Mouse (Mus musculus): ENCODE results near the gene Klhl29.

Gene Klhl29

GRCm38 (mm10) chr12:5222439-5223202 is 152.9 kb downstream of the Klhl29 start:
- DNase-seq (ENCODE audit: low spot score in 2 of 2), result no peak

- DNase-seq (ENCODE audit: low spot score in 2 of 2), result no peak
Observed at GRCm38 (mm10) chr12:5219913-5220575, 155.4 kb downstream of the Klhl29 start.

GRCm38 (mm10) chr12:5215836-5216747 is 159.4 kb downstream of the Klhl29 start:
- peak in 1 of 2 experiments; percentile 39 for DNase-seq (ENCODE audit: low spot score in 2 of 2)

- no peak for DNase-seq (ENCODE audit: low spot score in 2 of 2)
Observed at GRCm38 (mm10) chr12:5214266-5214665, 161.2 kb downstream of the Klhl29 start.

GRCm38 (mm10) chr12:5213339-5214104 is 162.0 kb downstream of the Klhl29 start:
- peak; percentile 74 to 85 for DNase-seq (ENCODE audit: low spot score in 2 of 2)

GRCm38 (mm10) chr12:5211884-5212283 is 163.6 kb downstream of the Klhl29 start:
- no peak for DNase-seq (ENCODE audit: low spot score in 2 of 2)

- DNase-seq (ENCODE audit: low spot score in 2 of 2), result no peak
Observed at GRCm38 (mm10) chr12:5210786-5211185, 164.7 kb downstream of the Klhl29 start.

GRCm38 (mm10) chr12:5207941-5208905 is 167.3 kb downstream of the Klhl29 start:
- DNase-seq (ENCODE audit: low spot score in 2 of 2), result no peak

- DNase-seq (ENCODE audit: low spot score in 2 of 2), result no peak
Observed at GRCm38 (mm10) chr12:5207172-5207571, 168.3 kb downstream of the Klhl29 start.

- DNase-seq (ENCODE audit: low spot score in 2 of 2), result no peak
Observed at GRCm38 (mm10) chr12:5204071-5204840, 171.2 kb downstream of the Klhl29 start.

GRCm38 (mm10) chr12:5203385-5203784 is 172.1 kb downstream of the Klhl29 start:
- no peak for DNase-seq (ENCODE audit: low spot score in 2 of 2)

- no peak for DNase-seq (ENCODE audit: low spot score in 2 of 2)
Observed at GRCm38 (mm10) chr12:5198254-5198653, 177.2 kb downstream of the Klhl29 start.

GRCm38 (mm10) chr12:5194176-5194575 is 181.3 kb downstream of the Klhl29 start:
- no peak for DNase-seq (ENCODE audit: low spot score in 2 of 2)

- DNase-seq (ENCODE audit: low spot score in 2 of 2), result no peak
Observed at GRCm38 (mm10) chr12:5192380-5192718, 183.1 kb downstream of the Klhl29 start.

GRCm38 (mm10) chr12:5191628-5192379 is 183.7 kb downstream of the Klhl29 start:
- DNase-seq (ENCODE audit: low spot score in 2 of 2), result peak; percentile 37 to 71

- no peak for DNase-seq (ENCODE audit: low spot score in 2 of 2)
Observed at GRCm38 (mm10) chr12:5191206-5191605, 184.3 kb downstream of the Klhl29 start.

- no peak for DNase-seq (ENCODE audit: low spot score in 2 of 2)
Observed at GRCm38 (mm10) chr12:5189446-5190150, 185.9 kb downstream of the Klhl29 start.

GRCm38 (mm10) chr12:5188899-5189298 is 186.6 kb downstream of the Klhl29 start:
- no peak for DNase-seq (ENCODE audit: low spot score in 2 of 2)

Data from urinary bladder, postnatal 36 days (tissue).